Mouse (Mus musculus) T-cell, adult 66 days (primary cell): ENCODE data around the gene Qprt. TPM values are rescaled to one million over a fixed set of nuclear protein-coding genes. Genes with fewer than 3 reads are reported as not detected.

Experiments used
- total RNA-seq, 2 experiments: library from RNA; stranded (reverse); gene quantifications; 3 replicates in 1 of 2; 4 replicates in 1 of 2; pipeline ENCODE4 v1.2.4; 2023

The Qprt gene
- total RNA-seq, result 10 to 100 TPM; 39.1 to 46.5 TPM

DNA sequence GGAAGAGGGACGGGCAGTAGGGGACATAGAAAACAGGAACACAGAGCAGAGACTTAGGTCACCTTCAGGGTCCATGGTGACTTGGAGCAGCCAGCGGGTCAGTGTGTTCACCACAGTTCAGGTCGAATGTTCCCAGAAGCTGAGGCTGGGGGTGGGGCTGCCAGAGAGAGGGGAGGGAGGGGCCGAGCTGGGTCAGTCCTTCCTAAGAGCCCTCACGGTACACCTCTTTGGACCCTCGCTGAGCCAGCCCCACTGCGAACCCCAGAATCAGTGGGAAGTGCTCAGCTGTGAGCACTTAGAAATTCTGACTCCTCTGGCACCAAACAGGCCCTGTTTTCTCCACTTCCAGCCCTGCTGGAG is at the start of gene Qprt:
Gene Qprt (minus strand): TSS at position 316 of the 360 bp plus-strand sequence.

DNA sequence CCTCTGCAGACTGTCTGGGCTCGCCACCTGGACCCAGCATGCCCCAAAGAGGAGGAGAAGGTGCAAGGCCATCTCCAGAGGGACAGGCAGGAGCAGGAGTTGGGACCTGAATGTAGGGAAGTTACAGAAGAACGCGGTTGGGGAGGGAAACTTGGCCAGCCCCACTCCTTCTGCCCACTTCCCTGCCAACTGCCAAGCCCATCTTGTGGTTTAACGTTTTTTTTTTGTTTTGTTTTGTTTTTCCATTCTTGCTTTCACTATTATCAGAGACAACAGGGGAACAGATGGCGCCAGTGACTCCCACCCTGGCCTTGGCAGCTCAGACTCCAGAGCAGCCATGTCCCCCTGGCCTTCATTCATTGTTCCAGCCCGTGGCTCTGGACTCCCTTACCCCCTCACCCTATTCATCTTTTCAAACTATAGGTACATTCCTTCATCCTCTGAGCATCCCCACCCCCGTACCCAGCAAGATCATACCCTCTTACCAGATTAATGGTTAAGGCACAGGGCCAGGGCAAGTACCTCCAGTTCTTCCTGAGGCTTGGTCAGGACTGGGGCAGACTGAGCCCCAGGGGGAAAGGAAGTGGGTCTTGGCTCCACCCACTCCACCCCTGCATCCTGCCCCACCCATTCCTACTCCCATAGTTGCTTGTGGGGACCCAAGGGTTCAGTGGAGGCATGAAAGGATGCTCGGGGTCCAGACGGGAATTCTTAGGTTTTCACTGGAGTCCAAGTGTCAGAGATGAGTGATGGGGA is 15.4 kb upstream of the Qprt start, which contains the start of gene Spn:
Gene Spn (minus strand): TSS at position 562 of the 756 bp plus-strand sequence.

DNA sequence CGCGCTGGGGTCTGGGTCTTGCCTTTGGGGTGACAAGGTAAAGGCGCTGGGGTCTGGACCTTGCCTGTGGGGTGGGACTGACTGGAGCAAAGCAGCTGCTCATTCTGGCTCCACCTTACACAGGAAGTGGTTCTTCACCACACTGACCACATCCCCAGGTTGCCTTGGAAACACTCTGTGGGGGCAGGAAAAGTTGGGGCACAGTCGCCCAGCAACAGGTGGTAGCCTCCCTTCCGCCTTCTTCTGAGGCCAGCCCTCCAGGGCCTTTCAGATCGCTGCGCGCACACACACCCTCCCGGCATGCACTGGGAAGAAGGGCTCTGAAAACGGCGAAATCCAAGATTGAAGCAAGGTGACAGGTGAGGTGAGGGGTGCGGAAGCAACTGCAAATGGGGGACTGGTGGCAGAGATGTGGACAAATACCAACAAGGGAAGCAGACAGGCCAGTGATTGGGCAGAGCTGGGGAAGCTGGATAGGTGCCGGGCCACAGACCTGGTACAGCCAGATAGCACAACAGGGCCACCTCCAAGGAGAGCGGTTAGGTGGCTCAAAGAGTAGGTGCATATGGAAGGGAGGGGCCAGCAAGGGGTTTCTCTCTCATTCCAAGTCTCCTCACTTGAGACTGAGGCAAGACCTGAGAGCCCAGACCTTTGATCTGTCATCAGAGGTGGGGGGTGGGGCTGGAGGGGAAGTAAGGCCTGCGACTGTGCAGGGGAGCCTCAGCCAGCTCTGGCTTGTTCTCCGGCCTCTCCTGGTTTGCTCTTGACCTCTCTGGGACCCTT is 30.7 kb downstream of the Qprt start, which contains the start of gene AI467606:
Gene AI467606 (plus strand): TSS at position 246 of the 783 bp plus-strand sequence.

DNA sequence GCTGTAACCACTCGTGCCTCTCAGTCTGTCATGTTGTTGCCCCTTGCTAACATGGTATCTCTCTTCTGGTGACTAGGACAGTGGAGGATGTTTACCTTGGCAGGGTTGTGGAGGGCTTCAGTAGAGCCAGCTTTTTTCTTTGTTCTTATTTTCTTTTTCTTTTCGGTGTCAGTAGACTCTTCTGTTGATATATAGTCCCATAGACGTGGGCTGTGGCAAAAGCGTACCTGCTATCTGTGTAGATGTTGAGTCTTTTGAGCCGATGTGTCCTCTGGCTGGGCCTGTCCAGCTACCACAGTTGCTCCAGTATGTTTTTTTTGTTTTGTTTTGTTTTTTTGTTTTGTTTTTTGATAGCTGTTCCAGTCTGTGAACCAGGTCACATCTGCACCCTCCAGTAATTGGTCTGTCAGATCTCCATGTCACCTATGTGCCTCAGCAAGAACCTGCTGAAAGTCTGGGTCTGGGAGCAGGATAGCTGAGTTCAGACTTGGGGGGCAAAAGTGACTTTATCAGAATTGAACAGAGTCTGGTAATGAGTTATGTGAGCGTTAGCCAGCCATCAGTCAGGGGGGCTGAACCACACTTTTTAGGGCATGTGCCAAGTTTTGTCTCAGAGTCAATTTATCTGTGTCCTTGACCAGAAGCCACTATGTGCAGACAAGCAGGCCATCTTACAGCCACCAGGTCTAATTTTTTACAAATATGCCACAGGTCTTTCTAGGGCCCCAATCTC is 34.6 kb downstream of the Qprt start, which contains the start of gene Zg16:
Gene Zg16 (minus strand): TSS at position 51 of the 733 bp plus-strand sequence.

Other genes with a start within 250 kb of the Qprt start
- 100 to 1,000 TPM in 1 of 2 experiments, 10 to 100 TPM in 1; 91.4 to 105 TPM for gene Taok2, start 237.5 kb downstream of the Qprt start, total RNA-seq
- 10 to 100 TPM; 27.4 to 28.3 TPM for gene Tmem219, start 199.3 kb downstream of the Qprt start, total RNA-seq
- gene Kctd13, start 193.3 kb downstream of the Qprt start, total RNA-seq, result 10 to 100 TPM; 33.0 to 38.9 TPM
- gene Asphd1, start 172.6 kb downstream of the Qprt start, total RNA-seq, result not detected
- 10 to 100 TPM in 1 of 2 experiments, 1 to 10 TPM in 1; 9.7 to 10.1 TPM for gene Sez6l2, start 171.7 kb downstream of the Qprt start, total RNA-seq
- gene Cdipt, start 146.3 kb downstream of the Qprt start, total RNA-seq, result 100 to 1,000 TPM; 159 to 167 TPM
- not detected for gene Cdiptos, start 146.1 kb downstream of the Qprt start, total RNA-seq
- 10 to 100 TPM; 30.2 to 36.9 TPM for gene Mvp, start 107.6 kb downstream of the Qprt start, total RNA-seq
- gene Pagr1b, start 105.7 kb downstream of the Qprt start, total RNA-seq, result 1 to 10 TPM; 3.6 to 4.6 TPM
- gene Pagr1a, start 104.9 kb downstream of the Qprt start, total RNA-seq, result 10 to 100 TPM; 24.7 to 40.0 TPM
- 10 to 100 TPM; 20.9 to 36.5 TPM for gene Gm42742, start 101.1 kb downstream of the Qprt start, total RNA-seq
- 1 to 10 TPM; 5.0 to 7.0 TPM for gene Prrt2, start 101.0 kb downstream of the Qprt start, total RNA-seq
- gene Maz, start 95.2 kb downstream of the Qprt start, total RNA-seq, result 100 to 1,000 TPM; 237 to 238 TPM
- 1 to 10 TPM; 3.6 to 4.8 TPM for gene Kif22, start 79.8 kb downstream of the Qprt start, total RNA-seq
- gene Zg16, start 34.9 kb downstream of the Qprt start, total RNA-seq, result under 1 TPM in 1 of 2 experiments, not detected in 1; 0.82 TPM
- gene AI467606, start 30.9 kb downstream of the Qprt start, total RNA-seq, result 10 to 100 TPM; 75.6 to 83.3 TPM
- gene Spn, start 15.6 kb upstream of the Qprt start, total RNA-seq, result 100 to 1,000 TPM; 266 to 304 TPM
- gene Cd2bp2, start 73.8 kb upstream of the Qprt start, total RNA-seq, result 10 to 100 TPM; 70.4 to 77.9 TPM
- 10 to 100 TPM; 58.5 to 73.0 TPM for gene Tbc1d10b, start 86.2 kb upstream of the Qprt start, total RNA-seq
- gene Mylpf, start 86.7 kb upstream of the Qprt start, total RNA-seq, result 10 to 100 TPM; 16.3 to 22.4 TPM
- 10 to 100 TPM; 15.5 to 18.3 TPM for gene Zfp553, start 110.8 kb upstream of the Qprt start, total RNA-seq
- gene Sept1, start 110.9 kb upstream of the Qprt start, total RNA-seq, result 100 to 1,000 TPM; 694 to 706 TPM
- gene Zfp771, start 122.0 kb upstream of the Qprt start, total RNA-seq, result 10 to 100 TPM in 1 of 2 experiments, 1 to 10 TPM in 1; 8.1 to 10.4 TPM
- gene Dctpp1, start 138.5 kb upstream of the Qprt start, total RNA-seq, result 10 to 100 TPM; 13.0 to 21.1 TPM
- gene Sephs2, start 151.8 kb upstream of the Qprt start, total RNA-seq, result 10 to 100 TPM; 31.2 to 35.2 TPM
- 100 to 1,000 TPM; 259 to 272 TPM for gene Itgal, start 174.0 kb upstream of the Qprt start, total RNA-seq
- under 1 TPM; 0.47 to 0.50 TPM for gene Zfp768, start 223.4 kb upstream of the Qprt start, total RNA-seq